Mouse (Mus musculus) cerebellum, adult 2 months (tissue): ENCODE data around the gene Orm3.

ENCODE experiments used
- CTCF ChIP-seq: fragments of 200-500 bp; IDR thresholded peaks from 2 replicates; pipeline ENCODE4 v1.5.1; 2011; ENCODE audit warnings: low read depth, mild to moderate bottlenecking, control low read depth, low read length, moderate library complexity, borderline replicate concordance; ENCODE audit not compliant: insufficient read depth
- POLR2A ChIP-seq: fragments of 200-500 bp; IDR thresholded peaks from 2 replicates; pipeline ENCODE4 v1.6.1; 2011; ENCODE audit warnings: low read length, control low read depth, borderline replicate concordance; ENCODE audit not compliant: insufficient read depth

- TF ChIP-seq CTCF (no peak), POLR2A (no peak)
Observed at GRCm38 (mm10) chr4:63348524-63348923, 7.4 kb upstream of the Orm3 start.
